Mouse (Mus musculus) frontal cortex, adult 2 months (tissue): ENCODE data around the gene Alox5ap. TPM values are rescaled to one million over a fixed set of nuclear protein-coding genes. Genes with fewer than 3 reads are reported as not detected.

Experiments
- DNase-seq, 2 experiments: peaks; one replicate each; pipeline ENCODE4 v3.0.0; 2022; ENCODE audit warnings: low spot score in 1 of 2; ENCODE audit errors: extremely low spot score in 1 of 2
- polyA plus RNA-seq: library from polyadenylated mRNA; depleted of rRNA; stranded (reverse); fragments of >200 nt; gene quantifications from 2 replicates; pipeline ENCODE4 v1.2.3, GENCODE M21; 2012

Alox5ap gene
- polyA plus RNA-seq, 1 experiment = 15.3 TPM

DNA sequence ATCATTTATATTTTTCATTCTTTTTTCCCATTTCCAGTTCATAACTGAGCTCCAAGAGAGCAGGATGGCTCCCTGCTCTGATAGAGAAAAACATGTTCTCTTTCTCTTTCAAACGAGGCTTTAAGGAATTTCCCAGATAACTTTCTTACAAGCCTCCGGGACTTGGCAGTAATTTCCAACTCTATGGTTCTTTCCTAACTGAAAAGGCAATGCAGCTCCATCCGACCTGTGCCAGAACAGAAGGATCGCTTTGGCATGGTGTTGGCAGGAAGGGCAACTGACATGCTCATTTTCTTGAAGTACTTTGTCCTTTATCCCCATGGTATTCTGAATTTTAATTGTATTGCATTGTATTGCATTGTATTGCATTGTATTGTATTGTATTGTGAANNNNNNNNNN, 33.7 kb downstream of the Alox5ap start:
- DNase-seq = no peak

DNA sequence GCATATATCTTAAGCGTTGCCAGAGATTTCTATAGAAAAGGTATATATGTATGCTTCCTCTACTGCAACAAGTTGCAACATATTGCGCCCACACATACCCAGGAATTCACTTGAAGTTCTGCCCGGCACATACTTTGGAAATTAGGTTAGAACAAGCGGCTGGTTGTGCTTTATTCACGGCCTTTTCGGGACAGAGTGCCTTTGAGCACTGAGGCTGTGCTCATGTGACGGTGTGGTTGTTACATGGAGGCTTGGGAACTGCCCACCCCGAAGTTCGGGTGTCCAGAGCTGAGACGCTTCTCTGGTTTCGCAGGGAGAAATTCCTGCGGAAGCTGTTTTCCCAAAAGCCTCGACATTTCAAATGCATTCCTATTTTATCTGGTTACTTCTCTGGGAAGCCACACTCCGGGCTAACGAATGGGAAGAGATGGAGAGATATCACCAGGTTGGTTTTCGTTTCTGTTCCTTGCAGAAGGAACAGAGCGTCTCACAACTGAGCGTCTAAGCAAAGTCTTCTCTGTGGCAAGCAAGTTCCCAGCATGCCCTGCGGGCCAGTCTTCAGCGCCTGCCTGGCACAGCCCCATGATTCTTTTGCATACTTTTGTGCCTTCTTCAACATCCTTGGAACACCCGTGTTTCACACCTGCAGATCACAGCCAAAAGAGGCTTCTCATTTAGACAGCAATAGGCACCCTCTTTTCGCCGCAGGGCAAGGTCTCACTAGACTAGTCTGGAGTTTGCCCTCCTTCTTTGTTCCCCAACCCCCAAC, 48.5 kb downstream of the Alox5ap start:
- DNase-seq = peak; percentile 59 to 67

DNA sequence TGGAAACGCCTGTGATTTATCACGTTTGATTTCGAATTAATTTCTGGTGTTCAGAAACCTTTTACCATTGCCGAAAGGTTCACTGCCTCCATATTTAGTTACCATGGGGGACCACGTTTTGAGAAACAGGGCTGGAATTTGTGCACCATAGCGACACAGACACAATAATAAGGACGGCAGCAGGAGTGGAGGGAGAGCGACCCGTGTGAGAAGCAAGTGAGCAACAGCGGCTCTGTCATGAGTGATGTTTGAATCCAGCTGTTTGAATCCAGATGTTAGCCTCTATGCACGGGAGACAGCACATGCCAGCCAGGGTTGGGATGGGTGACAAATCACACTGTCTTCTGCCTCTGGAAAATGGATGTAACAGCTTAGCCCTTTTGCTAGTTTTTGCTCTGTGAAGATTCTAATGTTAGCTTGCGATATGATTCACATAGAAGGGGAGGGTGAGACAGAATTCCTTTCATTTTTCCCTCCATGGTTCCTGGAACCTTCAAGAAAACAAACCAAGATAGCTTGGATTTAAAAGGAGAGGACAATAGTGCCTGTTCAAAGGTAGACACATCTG, 50.0 kb downstream of the Alox5ap start:
- DNase-seq = no peak

DNA sequence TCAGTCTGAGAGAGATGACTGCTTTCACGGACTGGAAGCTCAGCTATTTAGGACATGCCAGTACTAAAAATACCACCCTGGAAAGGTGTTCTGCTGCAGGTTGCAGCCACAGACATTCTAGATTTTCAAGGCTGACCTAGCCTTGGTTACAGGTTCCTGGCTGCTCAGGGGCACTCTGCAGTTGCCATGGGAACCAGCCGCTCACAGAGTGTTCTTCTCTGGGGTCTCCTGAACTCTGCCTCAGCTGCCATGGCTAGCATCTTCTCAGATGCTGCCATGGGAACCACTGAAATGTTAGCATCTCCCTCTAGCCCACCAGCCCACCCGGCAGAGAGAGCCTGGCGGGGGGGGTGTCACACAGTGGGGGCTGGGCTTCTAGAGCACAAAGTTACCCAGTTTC, 52.4 kb downstream of the Alox5ap start:
- DNase-seq = no peak

DNA sequence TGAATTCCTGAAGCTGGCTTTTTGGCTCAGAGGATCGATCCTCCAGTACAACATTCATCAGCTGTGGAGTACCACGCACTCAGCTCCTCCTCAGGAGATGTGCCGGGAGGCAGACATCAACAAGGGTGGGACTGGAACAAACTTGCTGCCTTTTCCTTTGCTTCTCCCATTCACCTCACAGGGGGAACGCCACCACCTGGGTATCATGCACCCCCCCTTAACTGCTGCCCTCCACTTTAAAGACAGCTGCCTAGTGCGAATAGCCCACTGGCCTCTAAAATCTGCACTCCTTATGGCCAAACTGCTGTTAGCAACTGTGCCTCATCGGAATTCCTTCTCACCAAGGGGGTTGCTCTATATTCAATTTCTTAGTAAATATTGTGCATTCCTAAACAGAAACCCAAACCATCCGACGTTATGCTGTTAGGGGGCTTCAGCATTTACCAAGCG, 55.3 kb downstream of the Alox5ap start:
- DNase-seq = no peak

DNA sequence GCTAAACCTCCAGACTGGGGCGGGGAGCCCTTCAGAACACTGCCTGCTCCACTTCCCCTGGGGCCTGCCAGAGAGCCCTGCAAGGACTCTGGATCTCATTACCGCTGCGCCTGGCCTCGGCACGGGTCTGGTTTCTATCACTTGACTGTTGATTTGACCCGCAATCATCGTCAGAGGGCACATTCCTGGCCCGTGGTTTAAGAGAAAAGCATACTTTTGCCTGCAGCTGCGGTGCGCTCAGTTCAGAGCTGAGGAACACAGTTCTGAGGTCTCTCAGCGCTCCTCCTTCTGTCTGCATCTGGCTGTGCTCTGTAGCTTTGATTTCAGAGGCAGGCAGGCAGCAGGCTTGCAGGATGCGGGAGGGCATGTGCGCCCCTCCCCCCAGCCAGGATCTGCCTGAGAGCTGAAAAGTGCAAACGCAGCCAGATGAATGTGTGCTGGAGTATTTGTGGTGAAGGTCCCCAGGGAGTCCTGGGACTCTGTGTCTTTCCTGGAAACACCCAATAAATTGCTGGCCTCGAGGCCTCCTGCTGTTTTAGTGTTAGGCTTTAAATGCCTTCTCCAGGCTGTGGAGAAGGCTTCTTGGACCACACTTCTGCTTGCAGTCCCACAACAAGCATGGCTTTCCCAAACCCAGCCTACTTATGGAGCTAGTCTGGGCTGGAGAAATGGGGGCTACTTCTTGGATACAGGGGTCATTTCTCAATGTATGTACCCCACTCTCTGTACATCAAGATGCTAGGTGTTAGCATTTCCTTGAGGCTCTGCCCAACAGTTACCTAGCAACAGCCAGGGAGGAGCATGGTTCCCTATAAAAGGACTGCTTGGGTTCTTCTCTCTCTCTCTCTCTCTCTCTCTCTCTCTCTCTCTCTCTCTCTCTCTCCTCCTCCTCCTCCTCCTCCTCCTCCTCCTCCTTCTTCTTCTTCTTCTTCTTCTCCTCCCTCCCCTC, 56.2 kb downstream of the Alox5ap start:
- DNase-seq = peak in 1 of 2 experiments; percentile 78

DNA sequence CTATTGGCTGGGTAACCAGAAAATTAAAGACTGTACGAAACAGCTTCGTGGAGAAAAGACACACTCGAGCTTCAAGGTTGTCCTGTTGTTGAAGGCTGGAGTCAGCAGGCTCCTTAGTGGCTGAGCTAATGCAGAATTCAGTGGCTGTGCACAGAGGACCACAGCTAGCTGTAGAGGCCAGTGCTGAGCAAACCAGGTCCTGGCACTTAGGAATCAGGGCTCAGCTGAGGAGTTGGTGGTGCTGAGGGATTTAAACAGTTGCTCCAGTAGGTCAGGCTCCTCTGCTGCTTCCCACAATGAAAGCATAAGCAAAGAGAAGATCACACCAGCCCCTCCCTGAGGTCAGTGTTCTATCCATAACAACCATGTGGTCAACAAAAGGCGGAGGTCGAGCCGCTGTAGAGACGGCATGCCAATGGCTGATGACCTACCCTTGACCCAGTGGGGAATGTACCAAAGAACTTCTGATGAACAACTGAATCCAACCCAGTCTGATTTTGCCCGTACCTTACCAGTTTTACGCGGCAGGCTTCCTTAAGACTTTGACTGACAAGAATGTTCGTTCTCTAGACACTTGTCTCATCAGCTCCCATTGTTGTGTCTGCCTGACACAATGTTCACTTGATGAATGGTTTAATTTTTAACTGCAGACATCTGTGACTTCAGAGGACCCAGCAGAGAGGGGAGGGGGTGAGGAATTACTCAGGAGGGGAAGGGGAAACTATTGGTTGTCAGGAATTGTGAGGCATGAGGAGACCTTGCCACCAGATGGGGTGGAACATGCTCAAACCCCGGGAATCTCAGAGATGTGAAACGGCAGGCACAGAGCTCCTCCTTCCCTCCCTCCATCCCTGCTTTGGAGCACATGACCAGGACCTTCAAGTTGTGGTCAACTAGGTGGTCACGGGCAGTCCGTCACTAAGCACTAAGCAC, 57.6 kb downstream of the Alox5ap start:
- no peak for DNase-seq

DNA sequence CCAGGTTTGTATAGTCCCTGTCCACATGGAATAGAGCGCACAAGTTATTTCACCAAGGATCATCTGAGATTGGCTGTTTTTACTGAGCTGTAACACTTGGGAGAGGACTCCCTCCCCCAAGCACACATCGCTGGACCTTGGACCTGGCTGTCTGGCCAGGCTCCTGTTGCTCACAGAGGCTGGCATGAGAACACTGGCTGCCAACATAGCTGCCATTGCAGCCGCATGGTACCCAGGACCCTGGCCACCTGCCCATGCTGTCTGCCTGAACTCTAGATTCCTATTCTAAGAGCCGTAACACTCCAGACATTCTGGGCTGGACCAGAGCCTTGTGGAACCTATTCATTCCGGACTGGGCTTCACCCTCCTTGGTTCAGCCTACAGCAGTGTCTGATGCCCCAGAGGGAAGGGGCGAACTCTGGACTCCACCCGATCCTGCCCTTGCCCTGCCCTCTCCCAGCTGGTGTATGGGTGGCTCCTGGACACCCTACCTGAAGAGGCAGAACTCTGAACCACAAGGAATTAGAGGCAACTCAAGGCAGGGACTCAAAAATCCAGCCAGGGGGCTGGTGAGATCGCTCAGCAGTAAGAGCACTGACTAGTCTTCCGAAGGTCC, 58.5 kb downstream of the Alox5ap start:
- no peak for DNase-seq

DNA sequence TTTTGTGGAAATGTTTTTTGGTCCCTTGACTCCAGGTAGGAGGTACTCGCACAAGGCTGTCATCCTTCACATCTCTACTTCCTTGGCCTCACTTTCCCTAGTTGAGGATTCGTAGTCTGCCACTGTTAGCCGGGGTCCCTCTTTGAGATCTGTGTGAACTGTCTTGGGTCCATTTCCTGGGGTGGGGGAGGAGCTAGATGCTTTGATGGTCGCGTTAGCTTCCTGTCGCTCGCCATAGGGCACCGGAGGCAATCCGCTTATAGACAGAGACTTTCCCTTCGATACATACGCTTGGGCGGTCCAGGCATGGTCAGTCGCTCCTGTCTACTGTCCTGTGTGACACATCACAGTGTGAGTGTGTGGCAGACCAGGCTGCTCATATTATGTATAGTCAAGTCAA, 60.2 kb downstream of the Alox5ap start:
- DNase-seq = no peak

DNA sequence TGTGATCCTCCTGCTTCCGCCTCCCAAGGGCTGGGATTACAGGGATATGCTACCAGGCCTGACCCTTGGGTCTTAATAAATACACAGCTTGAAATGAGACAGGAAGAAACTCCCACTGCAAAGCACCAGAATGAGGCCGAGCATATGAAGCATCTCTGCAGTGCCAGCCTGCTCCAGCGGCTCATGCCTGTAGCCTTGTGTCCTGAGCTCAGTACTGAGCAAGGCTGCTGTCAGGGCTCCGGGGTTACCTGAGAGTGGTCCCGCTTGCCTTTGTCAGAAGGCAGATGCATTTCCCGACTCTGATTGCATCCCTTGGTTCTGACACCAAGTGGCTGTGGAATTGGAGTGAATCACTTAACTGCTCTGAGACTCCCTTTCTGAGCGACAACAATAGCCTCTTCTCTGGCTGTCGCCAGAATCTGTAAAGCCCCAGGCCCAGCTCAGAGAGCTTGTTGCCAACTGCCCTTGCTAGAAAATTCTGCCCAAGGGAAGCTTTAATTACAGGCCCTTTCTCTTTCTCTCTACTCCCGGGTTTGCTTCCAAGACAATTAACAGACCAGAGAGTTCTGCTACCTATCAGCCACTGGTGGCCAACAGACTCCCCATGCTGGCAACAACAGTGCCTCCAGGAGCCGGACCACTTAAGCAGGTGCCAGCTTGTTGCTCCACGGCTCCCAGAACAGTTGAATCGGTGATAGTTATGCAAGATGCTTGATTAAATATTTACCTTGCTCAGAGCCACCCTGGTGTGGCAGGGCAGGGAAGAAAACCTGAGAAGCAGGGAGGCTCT, 64.7 kb downstream of the Alox5ap start:
- no peak for DNase-seq

DNA sequence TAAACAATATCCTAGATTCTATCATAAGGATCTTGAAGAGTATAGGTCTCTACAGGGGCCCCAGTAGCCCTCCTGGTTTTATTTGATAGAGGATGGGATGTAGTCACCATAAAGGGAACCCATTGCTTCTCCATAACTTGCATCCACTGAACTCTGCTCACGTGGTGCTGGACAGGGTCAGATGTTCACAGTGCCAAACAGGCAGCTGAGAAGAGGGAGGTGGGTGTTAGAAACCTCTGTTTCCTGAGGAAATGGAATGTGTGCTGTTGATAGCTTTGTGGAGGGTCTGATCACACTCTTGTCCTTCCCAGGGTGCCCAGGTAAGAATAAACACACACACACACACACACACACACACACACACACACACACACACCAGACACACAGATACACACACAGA, 66.0 kb downstream of the Alox5ap start:
- no peak for DNase-seq

DNA sequence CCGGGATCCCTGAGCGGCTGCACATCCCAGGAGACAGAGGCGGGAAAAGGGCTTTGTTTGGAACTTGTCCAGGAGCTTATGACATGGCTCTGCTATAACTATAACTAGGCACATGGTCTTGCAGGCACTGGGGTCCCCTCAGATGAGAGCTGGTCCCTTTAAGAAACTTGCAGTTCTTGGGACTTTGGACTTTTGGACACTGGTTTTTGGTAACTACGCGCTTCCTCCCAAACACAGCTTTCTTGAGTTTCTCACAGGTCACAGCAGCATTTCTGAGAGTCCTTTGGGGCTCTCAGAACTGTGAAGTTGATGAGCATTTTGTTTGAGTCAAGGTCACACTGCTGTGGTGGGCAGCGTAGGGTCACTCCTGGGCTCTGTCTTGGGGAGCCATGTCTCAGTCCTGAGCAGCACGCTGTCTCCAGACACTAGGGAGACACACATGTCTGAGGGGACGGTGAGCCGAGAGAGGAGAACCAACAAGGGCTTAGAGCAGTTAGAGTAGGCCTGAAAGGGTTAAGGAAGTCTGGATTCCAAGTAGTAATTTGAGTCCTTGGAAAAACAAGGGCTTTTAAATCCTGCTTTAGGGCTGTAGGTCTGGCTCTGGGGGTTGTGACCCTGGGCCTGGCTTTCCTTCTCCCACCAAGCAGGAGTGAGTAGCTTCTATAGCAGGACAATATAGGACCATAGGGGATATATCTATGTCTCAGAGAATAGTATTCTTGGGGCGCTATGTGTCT, 67.0 kb downstream of the Alox5ap start:
- DNase-seq = no peak

DNA sequence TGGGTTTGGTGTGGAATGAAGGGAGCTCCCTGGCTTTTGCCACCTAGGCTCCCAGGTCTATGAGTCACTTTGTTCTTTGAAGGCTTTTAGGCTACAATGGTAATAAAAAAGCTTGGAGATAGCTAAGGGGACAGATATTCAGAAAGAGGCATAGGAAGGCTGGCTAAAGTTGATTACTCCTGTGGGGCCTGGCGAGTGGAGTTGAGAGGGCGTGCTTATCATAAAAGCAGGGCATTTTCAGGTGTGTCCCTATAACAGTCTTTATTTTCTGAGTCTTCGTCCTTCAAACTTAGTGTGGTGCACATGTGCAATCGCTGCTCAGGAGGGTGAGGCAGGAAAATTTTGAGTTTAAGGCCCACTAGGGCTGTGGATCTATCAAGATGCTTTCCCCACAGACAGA, 68.2 kb downstream of the Alox5ap start:
- no peak for DNase-seq

DNA sequence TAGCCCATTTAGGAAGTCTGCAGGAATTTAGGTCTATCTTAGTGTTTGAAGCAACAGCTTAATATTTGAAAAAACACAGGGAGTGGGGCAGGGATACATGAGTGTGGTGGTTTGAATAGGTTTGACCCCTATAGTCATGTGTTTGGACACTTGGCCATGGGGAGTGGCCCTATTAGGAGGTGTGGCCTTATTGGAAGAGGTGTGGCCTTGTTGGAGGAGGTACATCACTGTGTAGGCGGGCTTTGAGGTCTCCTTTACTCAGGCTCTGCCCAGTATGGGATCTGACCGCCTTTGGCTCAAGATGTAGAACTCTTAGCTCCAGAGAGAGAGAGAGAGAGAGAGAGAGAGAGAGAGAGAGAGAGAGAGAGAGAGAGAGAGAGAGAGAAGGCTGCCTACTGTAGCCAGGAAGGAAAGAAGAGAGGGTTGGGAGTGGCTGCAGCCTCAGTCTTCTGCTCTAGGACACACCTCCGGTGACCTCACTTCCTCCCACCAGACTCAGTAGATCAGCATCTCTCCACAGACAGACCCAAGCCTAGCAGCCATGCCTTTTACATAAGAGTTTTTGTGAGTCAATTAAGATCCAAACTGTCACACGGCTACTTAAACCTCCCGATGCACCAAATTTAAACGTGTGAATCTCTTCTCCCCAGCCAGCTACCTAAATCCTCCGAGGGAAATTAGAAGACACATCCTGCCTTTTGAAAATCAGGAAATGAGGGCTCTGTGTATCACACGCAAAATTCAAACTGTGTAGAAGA, 69.6 kb downstream of the Alox5ap start:
- peak; percentile 60 to 68 for DNase-seq

DNA sequence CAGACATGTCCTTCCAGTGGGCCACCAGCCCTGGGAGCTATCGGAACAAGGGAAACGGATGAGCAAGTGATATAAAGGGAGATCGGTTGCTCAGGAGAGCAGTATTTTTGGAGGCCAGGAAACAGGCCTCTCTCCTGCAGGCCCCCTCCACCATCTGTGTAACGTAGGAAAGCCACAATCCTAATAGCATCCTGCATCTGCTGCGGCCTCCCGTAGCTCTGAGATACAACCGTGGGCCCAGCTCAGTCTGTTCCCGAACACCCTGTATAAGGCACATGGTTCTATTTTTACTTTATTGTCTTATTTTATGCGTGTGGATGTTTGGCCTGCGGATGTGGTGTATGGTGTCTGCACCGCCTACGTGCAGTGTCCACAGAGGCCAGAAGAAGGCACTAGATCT, 70.4 kb downstream of the Alox5ap start:
- DNase-seq = no peak

DNA sequence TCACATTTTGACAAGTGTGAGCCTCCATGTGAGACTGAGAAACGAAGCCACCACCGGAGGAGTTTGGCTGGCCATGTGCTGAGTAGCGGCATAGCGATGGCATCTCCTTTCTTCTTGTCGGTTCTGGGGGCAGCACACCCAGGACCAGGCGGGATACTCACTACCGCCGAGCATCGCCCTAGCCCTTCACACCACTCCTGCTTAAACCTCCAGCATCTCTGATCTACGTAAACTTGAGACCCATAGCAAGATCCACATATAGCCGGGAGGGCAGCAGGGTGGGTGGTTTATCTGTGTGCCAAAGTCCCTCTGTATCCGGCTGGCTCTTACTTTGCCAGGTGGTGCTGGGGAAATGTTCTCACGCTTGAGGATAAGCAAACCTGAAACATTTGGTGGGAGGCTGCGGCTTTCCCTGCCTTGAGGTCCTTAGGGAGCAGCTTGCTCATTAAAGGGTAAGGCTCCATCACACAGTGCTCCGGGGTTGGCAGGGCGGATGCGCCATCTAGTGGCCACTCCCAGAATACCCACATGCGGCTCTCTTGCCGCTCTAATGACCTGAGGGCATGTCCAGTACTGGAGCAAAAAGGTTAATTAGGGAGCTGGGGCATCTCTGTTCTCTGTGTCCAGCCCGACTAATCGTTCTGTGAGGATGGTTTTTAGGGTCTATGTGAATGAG, 71.1 kb downstream of the Alox5ap start:
- DNase-seq = peak in 1 of 2 experiments; percentile 90

DNA sequence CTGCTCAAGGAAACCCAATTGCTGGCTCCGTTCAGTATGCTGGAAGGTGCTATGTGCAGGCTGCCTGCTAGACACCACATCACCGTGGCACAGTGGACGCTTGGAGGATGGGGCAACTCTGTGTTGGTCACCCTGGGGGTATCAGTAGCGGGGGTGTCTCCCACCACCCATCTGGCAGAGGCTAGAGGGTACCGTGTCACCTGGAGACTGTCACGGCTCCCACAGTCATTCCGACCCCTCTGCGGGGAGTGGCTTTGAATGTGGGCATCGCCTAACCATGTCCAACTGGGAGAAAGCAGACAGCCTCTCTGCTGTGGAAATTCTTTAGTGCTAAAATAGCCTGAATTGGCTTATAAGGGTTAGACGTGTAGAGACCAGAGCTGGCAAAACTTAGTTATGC, 72.6 kb downstream of the Alox5ap start:
- no peak for DNase-seq
